Mouse (Mus musculus): Measurements from ENCODE around the gene Ttpal. TPM values are rescaled to one million over a fixed set of nuclear protein-coding genes. Genes with fewer than 3 reads are reported as not detected.

Gene Ttpal
- polyA plus RNA-seq, 1 experiment from 2014 or later = 19.4 TPM

DNA sequence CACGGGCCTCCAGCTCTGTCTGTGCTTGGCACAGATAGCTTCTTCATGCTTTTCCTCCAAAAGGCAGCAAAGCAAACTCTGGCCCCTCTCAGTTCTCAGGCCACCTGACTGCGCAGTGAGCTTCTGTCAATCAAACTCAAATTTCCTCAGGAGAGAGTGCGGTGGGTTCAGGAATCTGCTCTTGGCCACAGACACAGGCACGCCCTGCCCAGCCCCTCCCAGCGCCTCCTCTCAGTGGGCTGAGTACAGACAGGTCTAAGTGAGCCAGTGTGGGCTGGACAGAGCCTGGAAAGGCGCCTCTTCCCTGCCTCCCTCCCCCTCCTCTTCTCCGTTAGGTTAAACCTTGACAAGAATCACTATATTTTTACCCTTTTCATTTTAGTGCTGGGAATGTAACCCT is 5.9 kb downstream of the Ttpal start:
- in situ Hi-C loops (cut with MboI; ENCODE audit: low pct_unique_long_range_greater_than_20kb) = loop anchor here (25.0 kb wide), 1 partner anchor 104 kb away; no protein-coding TSS in a partner anchor
- TF ChIP-seq CTCF (IDR thresholded peaks at IDR 0.05) = no peak
- no peaks in the 10 kb centered on the region for H3K27me3 ChIP-seq
- ChIA-PET CTCF (interaction anchor here (1.2 kb wide), 1 partner anchor 110 kb away, joined by 3 read pairs; no protein-coding TSS in a partner anchor), POLR2A (no interaction called here)
- ATAC-seq = no peak
- DNase-seq (ENCODE audit: low read depth, low spot score) = no peak

DNA sequence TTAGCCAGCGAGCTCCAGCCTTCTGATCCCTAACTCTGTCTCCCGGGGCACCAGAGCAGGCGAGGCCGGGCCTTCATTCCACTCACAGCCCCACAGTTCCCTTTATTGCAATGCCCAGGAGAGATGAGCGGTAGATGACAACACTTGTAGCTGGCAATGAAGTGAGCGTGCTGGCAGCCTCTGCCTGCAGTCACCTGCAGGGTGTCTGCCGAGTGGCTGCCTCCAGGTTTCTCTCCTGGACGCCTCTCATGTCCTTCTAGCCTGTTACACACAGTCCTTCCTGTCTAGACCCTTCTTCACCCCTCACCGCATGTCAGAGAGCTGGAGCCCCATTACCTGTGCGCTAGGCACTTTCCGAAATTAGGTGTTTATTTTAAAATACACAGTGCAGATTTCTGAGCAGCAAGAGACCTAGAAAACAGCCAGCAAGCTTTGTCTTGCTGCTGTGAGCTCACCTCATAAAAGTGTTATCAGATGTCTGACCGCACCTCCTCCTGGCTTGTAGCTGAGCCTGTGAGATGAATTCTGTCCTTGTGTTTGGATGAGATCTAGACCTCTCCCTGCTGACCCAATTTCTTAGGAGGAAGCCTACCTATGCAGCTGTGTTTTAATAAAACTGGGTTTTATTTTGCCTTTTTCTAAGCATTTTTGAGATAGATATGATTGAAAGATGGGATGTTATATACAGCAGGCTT is 7.3 kb downstream of the Ttpal start:
- ATAC-seq (no peak), DNase-seq (ENCODE audit: low read depth, low spot score) (no peak)
- no peak for TF ChIP-seq CTCF (IDR thresholded peaks at IDR 0.05)
- ChIA-PET CTCF (no interaction called here), POLR2A (no interaction called here)
- in situ Hi-C loops (cut with MboI; ENCODE audit: low pct_unique_long_range_greater_than_20kb) = loop anchor here (25.0 kb wide), 1 partner anchor 103 kb away; no protein-coding TSS in a partner anchor
- H3K27me3 ChIP-seq = no peaks in the 10 kb centered on the region

DNA sequence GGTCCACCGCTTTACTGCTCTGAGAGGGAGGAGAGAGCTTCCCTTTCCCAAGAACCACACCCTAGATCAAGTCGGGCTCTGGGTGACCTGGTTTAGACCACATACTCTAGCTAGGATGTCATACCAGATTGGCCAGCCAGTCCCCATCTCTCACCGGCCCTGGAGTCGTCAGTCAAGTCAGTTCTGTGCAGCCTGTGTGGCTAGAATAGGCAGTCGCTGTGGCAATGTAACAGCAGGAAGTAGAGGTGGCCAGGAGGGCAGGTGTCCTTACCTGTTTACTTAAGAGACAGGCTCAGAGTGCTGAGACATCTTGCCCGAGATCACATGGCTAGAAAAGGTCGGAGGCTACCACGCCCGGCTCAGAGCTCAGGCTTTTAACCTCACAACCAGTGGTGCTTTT is 9.1 kb downstream of the Ttpal start:
- DNase-seq (ENCODE audit: low read depth, low spot score) = no peak
- in situ Hi-C loops (cut with MboI; ENCODE audit: low pct_unique_long_range_greater_than_20kb) = loop anchor here (25.0 kb wide), 1 partner anchor 101 kb away; no protein-coding TSS in a partner anchor
- no peak for ATAC-seq
- ChIA-PET CTCF (no interaction called here), POLR2A (no interaction called here)
- H3K27me3 ChIP-seq = no peaks in the 10 kb centered on the region
- TF ChIP-seq CTCF (IDR thresholded peaks at IDR 0.05) = no peak

DNA sequence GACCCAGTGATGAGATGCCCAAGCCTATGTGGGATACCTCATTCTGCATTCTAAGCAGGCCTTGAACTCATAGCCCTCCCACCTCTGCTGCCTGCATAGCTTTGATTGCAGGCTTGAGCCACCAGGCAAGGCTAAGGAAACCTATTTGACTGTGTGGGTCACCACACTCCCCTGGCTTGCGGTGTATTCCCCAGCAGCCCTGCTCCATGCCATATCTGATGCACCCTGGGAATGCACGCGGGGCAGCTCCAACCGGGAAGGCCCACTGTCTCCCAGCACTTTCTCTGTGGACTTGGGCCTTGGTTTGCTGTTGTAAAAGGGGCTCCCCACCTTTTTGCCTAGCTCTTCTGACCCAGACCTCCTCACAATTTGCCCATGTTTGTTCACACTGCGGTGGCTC is 11.1 kb downstream of the Ttpal start:
- H3K27me3 ChIP-seq = no peaks in the 10 kb centered on the region
- in situ Hi-C loops (cut with MboI; ENCODE audit: low pct_unique_long_range_greater_than_20kb) = loop anchor here (25.0 kb wide), 1 partner anchor 99 kb away; no protein-coding TSS in a partner anchor
- no peak for ATAC-seq
- CTCF ChIA-PET = interaction anchor here (1.2 kb wide), 1 partner anchor 14 kb away, joined by 4 read pairs; no protein-coding TSS in a partner anchor
- POLR2A ChIA-PET = interaction anchor here (0.6 kb wide), 1 partner anchor 827 kb away, joined by 4 read pairs; no protein-coding TSS in a partner anchor
- no peak for TF ChIP-seq CTCF (IDR thresholded peaks at IDR 0.05)
- no peak for DNase-seq (ENCODE audit: low read depth, low spot score)

DNA sequence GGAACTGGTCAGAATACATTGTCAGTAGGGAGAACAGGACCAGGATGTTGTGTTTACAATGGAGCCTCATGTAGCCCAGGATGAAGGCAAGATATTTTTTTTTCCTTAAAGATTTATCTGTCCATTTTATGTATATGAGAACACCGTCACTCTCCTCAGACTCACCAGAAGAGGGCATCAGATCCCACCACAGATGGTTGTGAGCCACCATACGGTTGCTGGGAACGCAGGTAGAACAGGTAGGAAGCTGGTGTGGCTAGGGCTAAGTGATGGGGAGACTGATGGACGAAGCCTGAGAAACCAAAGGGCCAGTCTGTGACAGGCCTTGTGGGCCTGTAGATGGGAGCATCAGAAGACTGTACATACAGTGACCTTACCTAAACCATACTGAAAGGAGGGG is 11.9 kb downstream of the Ttpal start:
- in situ Hi-C loops (cut with MboI; ENCODE audit: low pct_unique_long_range_greater_than_20kb) = loop anchor here (25.0 kb wide), 1 partner anchor 98 kb away; no protein-coding TSS in a partner anchor
- DNase-seq (ENCODE audit: low read depth, low spot score) = no peak
- no peak for ATAC-seq
- no peak for TF ChIP-seq CTCF (IDR thresholded peaks at IDR 0.05)
- ChIA-PET POLR2A (no interaction called here), CTCF (interaction anchor here (1.7 kb wide), 1 partner anchor 18 kb away, joined by 4 read pairs; no protein-coding TSS in a partner anchor)
- H3K27me3 ChIP-seq = no peaks in the 10 kb centered on the region

DNA sequence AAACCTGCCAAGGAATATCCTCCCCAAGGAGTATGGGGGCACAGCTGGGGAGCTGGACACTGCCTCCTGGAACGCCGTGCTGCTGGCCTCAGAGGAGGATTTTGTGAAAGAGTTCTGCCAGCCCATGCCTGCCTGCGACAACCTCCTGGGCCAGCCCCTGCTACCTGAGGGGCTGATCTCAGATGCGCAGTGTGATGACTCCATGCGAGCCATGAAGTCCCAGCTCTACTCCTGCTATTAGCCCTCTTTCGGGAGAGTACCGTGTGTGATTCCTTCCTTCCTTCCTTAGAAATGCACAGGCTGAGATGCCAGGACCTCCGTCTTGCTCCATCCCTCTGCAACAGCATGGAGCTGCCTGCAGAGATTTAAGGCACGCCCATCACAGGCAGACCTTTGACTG is 13.3 kb downstream of the Ttpal start:
- no peak for ATAC-seq
- no peak for TF ChIP-seq CTCF (IDR thresholded peaks at IDR 0.05)
- ChIA-PET CTCF (interaction anchor here (1.0 to 1.7 kb wide), 2 partner anchors 13 to 16 kb away, joined by 3 to 4 read pairs; no protein-coding TSS in a partner anchor), POLR2A (no interaction called here)
- in situ Hi-C loops (cut with MboI; ENCODE audit: low pct_unique_long_range_greater_than_20kb) = loop anchor here (25.0 kb wide), 1 partner anchor 97 kb away; no protein-coding TSS in a partner anchor
- no peaks in the 10 kb centered on the region for H3K27me3 ChIP-seq
- no peak for DNase-seq (ENCODE audit: low read depth, low spot score)

DNA sequence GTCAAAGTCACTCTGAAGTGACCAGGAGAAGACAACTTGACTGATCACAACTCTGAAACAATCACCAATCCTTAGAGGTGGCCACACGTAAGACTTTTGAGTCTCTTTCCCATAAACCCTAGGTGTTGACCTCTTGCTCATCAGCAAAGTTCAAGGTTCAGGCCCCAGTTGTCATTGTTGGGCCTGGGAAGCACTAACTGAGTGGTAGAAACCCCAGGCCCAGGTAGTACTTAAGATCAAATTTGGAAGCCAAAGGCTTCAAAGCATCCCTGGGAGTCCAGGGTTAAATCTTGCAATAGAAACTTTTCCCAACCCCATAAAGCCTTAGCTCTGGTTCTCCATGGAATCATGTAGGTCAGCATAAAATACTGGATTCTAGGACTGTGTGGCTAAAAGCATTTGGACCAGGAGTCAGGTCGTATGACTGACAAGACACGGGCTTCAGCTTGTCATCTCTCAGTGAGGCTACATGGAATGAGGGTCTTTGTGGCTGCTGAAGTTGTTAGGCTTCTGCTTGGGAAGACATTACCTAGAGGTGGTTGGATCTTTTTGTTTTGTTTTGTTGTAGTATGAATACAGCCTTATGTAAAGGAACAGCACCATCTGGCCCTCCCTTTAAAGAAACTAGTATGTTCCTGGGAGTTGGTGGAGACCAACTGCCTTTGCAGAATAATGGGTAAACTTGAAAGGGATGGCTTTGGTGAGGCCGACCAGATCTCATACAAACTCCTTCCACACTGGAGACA is 14.0 kb downstream of the Ttpal start:
- H3K27me3 ChIP-seq = no peaks in the 10 kb centered on the region
- DNase-seq (ENCODE audit: low read depth, low spot score) (no peak), ATAC-seq (no peak)
- in situ Hi-C loops (cut with MboI; ENCODE audit: low pct_unique_long_range_greater_than_20kb) = loop anchor here (25.0 kb wide), 1 partner anchor 96 kb away; no protein-coding TSS in a partner anchor
- CTCF ChIA-PET = interaction anchor here (1.0 kb wide), 1 partner anchor 12 kb away, joined by 3 read pairs; no protein-coding TSS in a partner anchor
- TF ChIP-seq CTCF (IDR thresholded peaks at IDR 0.05) = no peak
- POLR2A ChIA-PET = no interaction called here

DNA sequence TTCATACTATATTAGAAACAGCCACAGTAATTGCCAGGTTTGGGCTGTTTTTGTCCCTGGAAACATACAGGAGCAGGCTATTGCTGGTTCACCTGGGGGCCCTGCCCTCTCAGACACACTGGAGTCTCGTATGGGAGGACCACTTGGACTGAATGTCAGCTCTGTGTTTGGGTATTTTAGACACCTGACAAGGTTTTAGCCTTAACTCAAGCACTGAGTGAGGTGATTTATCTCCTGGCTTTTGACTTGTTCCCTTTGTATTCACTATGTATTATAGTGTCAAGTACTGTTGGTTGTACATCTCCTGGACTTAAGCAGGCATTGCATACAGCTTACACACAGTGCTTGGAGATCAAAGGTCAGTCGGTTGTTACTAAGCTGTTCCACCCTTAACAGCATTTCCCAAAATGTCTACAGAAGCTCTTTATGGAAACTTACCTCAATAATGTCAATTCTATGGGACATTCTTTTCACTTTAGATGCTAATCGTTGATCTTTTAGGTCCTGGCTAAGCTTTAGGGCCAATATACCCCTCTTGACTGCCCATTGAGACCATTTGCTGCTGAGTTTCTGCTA is 14.6 kb downstream of the Ttpal start:
- no peak for ATAC-seq
- in situ Hi-C loops (cut with MboI; ENCODE audit: low pct_unique_long_range_greater_than_20kb) = loop anchor here (25.0 kb wide), 1 partner anchor 96 kb away; no protein-coding TSS in a partner anchor
- no peak for TF ChIP-seq CTCF (IDR thresholded peaks at IDR 0.05)
- POLR2A ChIA-PET = no interaction called here
- no peaks in the 10 kb centered on the region for H3K27me3 ChIP-seq
- DNase-seq (ENCODE audit: low read depth, low spot score) = no peak
- CTCF ChIA-PET = interaction anchor here (1.1 kb wide), 1 partner anchor 102 kb away, joined by 3 read pairs; no protein-coding TSS in a partner anchor

DNA sequence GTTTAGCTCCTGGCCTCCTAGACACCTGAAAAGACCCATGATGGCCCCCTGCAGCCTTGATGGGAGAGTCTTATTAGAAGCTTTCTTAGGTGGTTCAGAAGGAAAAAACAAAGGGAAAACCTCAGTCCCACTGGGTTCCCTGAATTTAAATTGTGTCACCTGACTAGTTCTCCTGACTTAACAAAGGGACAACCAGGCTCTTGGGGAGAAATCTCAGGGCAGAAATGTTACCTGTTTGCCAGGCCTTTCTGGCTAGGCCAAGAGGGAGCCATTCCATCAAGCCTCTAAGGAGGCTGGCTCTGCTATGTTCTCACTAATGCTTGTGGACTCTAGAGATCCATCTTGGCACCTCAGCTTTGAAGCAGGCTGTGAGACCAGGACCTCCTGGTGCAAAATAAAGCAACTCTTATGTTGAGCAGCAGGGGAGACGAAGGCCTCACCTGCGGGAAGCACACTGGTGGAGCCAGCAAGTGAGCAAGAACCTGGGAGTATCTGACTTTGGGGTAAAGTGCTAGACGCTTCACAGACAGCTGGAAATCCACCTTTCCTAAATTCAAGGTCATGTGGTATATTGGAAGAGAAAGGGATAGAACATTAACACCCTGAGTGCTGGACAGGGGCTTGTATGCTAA is 15.2 kb downstream of the Ttpal start:
- in situ Hi-C loops (cut with MboI; ENCODE audit: low pct_unique_long_range_greater_than_20kb) = loop anchor here (25.0 kb wide), 1 partner anchor 95 kb away; no protein-coding TSS in a partner anchor
- CTCF ChIA-PET = interaction anchor here (1.1 kb wide), 1 partner anchor 101 kb away, joined by 3 read pairs; no protein-coding TSS in a partner anchor
- H3K27me3 ChIP-seq = no peaks in the 10 kb centered on the region
- TF ChIP-seq CTCF (IDR thresholded peaks at IDR 0.05) = no peak
- ATAC-seq (no peak), DNase-seq (ENCODE audit: low read depth, low spot score) (no peak)
- POLR2A ChIA-PET = interaction anchor here (1.3 kb wide), 1 partner anchor 28 kb away, joined by 3 read pairs; the partner anchor contains the start of gene Serinc3

DNA sequence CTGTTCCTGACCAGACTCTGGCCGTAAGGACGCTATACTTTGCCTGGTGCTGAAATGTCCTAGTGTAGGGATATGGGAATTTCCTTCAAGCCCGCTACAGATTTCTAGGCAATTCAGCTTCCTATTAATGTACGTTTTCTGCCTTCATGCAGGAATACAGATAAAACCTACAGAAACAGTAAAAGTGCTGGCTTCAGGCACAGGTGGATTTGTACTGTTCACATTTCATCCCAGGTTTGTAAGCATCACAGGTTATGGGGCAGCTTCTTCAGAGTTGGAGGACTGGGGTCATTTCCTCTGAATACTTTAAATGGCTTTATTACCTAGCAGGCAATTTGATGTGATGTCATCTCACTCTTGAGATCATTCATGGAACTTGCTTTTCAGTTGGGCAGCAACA is 15.8 kb downstream of the Ttpal start:
- in situ Hi-C loops (cut with MboI; ENCODE audit: low pct_unique_long_range_greater_than_20kb) = loop anchor here (25.0 kb wide), 1 partner anchor 94 kb away; no protein-coding TSS in a partner anchor
- ChIA-PET CTCF (interaction anchor here (2.1 kb wide), 1 partner anchor 23 kb away, joined by 6 read pairs; no protein-coding TSS in a partner anchor), POLR2A (interaction anchor here (1.3 kb wide), 1 partner anchor 27 kb away, joined by 3 read pairs; the partner anchor contains the start of gene Serinc3)
- no peak for DNase-seq (ENCODE audit: low read depth, low spot score)
- TF ChIP-seq CTCF (IDR thresholded peaks at IDR 0.05) = no peak
- no peak for ATAC-seq
- no peaks in the 10 kb centered on the region for H3K27me3 ChIP-seq

Data from Patski (cell line).